Mouse (Mus musculus): ENCODE measurements around the gene Fam207a. TPM values are rescaled to one million over a fixed set of nuclear protein-coding genes. Genes with fewer than 3 reads are reported as not detected.

The Fam207a gene
- polyA plus RNA-seq, 1 experiment from 2014 or later, result 34.1 TPM

DNA sequence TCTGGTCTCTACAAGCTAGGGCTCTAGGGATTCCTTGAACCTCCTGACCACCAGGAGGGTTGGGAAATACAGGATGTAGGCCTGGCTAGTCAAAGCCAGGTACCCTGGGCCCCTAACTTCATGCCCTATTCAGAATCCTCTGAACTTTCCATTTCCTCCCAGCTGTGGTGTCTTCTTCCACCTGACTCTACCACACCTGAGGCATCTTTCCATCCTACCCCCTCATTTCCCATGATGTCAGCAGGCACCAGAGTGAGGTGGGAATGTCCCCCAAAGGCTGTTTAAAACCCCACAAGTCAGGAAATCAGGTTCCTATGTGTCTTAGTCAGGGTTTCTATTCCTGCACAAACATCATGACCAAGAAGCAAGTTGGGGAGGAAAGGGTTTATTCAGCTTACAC, 33.8 kb downstream of the Fam207a start:
- Histone ChIP-seq H3K27me3 (ENCODE audit: insufficient read depth, low read length) (no peaks in the 10 kb centered on the region), H3K4me1 (replicated peaks; ENCODE audit: insufficient read depth, low read length) (no peaks in the 10 kb centered on the region; the same call in 1 of the 2 replicates), H3K9me3 (replicated peaks; ENCODE audit: low read length) (no peaks in the 10 kb centered on the region), H3K27ac (no peak overlapping the region), H3K9ac (ENCODE audit: low read depth, low read length) (no peak overlapping the region), H3K36me3 (ENCODE audit: insufficient read depth, low read length) (peaks cover 4% of the 10 kb centered on the region; the same call in 1 of the 2 replicates), H3K4me3 (replicated peaks; ENCODE audit: low read depth, low read length) (no peak overlapping the region), H3K4me2 (ENCODE audit: low read length) (no peak overlapping the region)
- ATAC-seq (replicated peaks; ENCODE audit: low FRiP score, low read depth) (no peak), DNase-seq (ENCODE audit: low spot score) (no peak)
- no peak for TF ChIP-seq CTCF (IDR thresholded peaks at IDR 0.05; ENCODE audit: low read depth)

- Histone ChIP-seq H3K4me1 (replicated peaks; ENCODE audit: insufficient read depth, low read length) (no peaks in the 10 kb centered on the region; the same call in 1 of the 2 replicates), H3K4me3 (replicated peaks; ENCODE audit: low read depth, low read length) (no peak overlapping the region), H3K4me2 (ENCODE audit: low read length) (no peak overlapping the region), H3K36me3 (ENCODE audit: insufficient read depth, low read length) (no peaks in the 10 kb centered on the region), H3K27ac (no peak overlapping the region), H3K27me3 (ENCODE audit: insufficient read depth, low read length) (no peaks in the 10 kb centered on the region), H3K9me3 (replicated peaks; ENCODE audit: low read length) (no peaks in the 10 kb centered on the region), H3K9ac (ENCODE audit: low read depth, low read length) (no peak overlapping the region)
- no peak for ATAC-seq (replicated peaks; ENCODE audit: low FRiP score, low read depth)
- WGBS, result 78% methylated on average over 1 of the region's 1 CpGs
- no peak for DNase-seq (ENCODE audit: low spot score)
- TF ChIP-seq CTCF (IDR thresholded peaks at IDR 0.05; ENCODE audit: low read depth), result no peak
Measured at GRCm38 (mm10) chr10:77479972-77480371, 35.6 kb downstream of the Fam207a start.

DNA sequence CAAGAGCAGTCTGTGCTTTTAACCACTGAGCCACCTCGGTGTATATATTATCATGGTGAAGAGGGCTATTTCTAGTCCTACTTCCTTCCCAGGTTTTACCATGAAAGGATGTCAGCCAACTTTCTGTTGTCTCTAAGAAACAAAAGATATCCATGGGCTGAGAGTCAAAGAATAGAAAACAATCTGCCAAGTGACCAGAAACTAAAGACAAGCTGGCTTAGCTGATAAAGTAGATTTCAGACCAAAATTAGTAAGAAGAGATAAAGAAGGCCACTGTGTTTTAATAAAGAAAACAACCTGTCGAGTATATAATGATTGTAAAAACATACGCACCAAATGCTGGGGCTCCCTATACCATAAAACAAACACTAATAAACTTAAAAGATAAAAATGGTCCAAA, 38.7 kb downstream of the Fam207a start:
- Histone ChIP-seq H3K4me2 (ENCODE audit: low read length) (no peak overlapping the region), H3K9ac (ENCODE audit: low read depth, low read length) (no peak overlapping the region), H3K4me1 (replicated peaks; ENCODE audit: insufficient read depth, low read length) (no peaks in the 10 kb centered on the region), H3K27ac (no peak overlapping the region), H3K36me3 (ENCODE audit: insufficient read depth, low read length) (no peaks in the 10 kb centered on the region), H3K27me3 (ENCODE audit: insufficient read depth, low read length) (no peaks in the 10 kb centered on the region), H3K4me3 (replicated peaks; ENCODE audit: low read depth, low read length) (no peak overlapping the region), H3K9me3 (replicated peaks; ENCODE audit: low read length) (no peaks in the 10 kb centered on the region)
- ATAC-seq (replicated peaks; ENCODE audit: low FRiP score, low read depth), result no peak
- 75% methylated on average over 3 of the region's 3 CpGs for WGBS
- no peak for DNase-seq (ENCODE audit: low spot score)
- no peak for TF ChIP-seq CTCF (IDR thresholded peaks at IDR 0.05; ENCODE audit: low read depth)

DNA sequence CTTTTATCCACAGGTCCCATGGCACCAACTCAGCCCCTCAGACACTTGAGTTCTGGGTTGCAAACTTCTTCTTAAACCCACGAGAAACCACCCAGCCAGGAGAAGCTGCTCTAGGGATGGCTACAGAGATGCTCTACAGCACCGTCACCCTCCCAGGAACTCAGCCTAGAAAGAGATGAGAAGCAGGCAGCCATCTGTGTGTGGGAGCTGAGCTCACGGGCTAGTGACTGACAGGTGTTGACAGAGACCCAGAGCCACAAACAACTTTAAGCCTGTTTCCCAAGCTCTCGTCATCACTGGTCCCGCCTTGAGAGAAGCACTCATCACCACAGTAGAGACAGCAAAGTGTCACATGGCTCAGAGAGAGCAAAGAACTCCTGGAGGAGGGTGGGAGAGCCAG, 43.4 kb downstream of the Fam207a start:
- no peak overlapping the region for H3K9ac ChIP-seq (ENCODE audit: low read depth, low read length)
- ATAC-seq (replicated peaks; ENCODE audit: low FRiP score, low read depth) (no peak), DNase-seq (ENCODE audit: low spot score) (no peak)
- H3K4me3 ChIP-seq (replicated peaks; ENCODE audit: low read depth, low read length), result no peak overlapping the region
- no peak for TF ChIP-seq CTCF (IDR thresholded peaks at IDR 0.05; ENCODE audit: low read depth)
- H3K4me2 ChIP-seq (ENCODE audit: low read length), result no peak overlapping the region
- no peaks in the 10 kb centered on the region for H3K4me1 ChIP-seq (replicated peaks; ENCODE audit: insufficient read depth, low read length)
- H3K27me3 ChIP-seq (ENCODE audit: insufficient read depth, low read length), result no peaks in the 10 kb centered on the region
- WGBS, result 52% methylated on average over 5 of the region's 5 CpGs
- no peak overlapping the region for H3K27ac ChIP-seq
- H3K9me3 ChIP-seq (replicated peaks; ENCODE audit: low read length), result no peaks in the 10 kb centered on the region
- H3K36me3 ChIP-seq (ENCODE audit: insufficient read depth, low read length), result no peaks in the 10 kb centered on the region

DNA sequence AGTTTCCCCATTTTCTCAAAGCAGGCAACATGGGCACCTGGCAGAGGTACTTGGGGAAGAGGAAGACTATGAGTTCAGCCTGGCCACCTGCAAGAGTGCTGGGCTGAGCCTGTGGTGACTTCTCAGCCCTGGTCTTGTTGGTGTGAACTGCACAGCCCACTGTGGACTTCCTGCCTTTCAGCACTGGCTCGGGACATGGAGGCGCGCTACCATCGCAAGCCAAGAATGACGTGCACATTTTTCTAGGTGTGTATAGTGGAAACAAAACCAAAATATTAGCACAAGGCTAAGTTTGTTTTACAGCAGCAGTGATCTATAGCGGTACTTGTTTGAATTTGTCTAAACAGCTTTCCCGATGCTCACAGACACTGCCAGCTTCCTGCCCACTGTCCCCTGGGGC, 44.1 kb downstream of the Fam207a start:
- no peak for TF ChIP-seq CTCF (IDR thresholded peaks at IDR 0.05; ENCODE audit: low read depth)
- H3K36me3 ChIP-seq (ENCODE audit: insufficient read depth, low read length), result no peaks in the 10 kb centered on the region
- no peak for DNase-seq (ENCODE audit: low spot score)
- H3K4me3 ChIP-seq (replicated peaks; ENCODE audit: low read depth, low read length), result no peak overlapping the region
- no peak overlapping the region for H3K27ac ChIP-seq
- WGBS, result 68% methylated on average over 7 of the region's 7 CpGs
- no peak for ATAC-seq (replicated peaks; ENCODE audit: low FRiP score, low read depth)
- H3K9ac ChIP-seq (ENCODE audit: low read depth, low read length), result no peak overlapping the region
- no peak overlapping the region for H3K4me2 ChIP-seq (ENCODE audit: low read length)
- no peaks in the 10 kb centered on the region for H3K27me3 ChIP-seq (ENCODE audit: insufficient read depth, low read length)
- no peaks in the 10 kb centered on the region for H3K9me3 ChIP-seq (replicated peaks; ENCODE audit: low read length)
- no peaks in the 10 kb centered on the region for H3K4me1 ChIP-seq (replicated peaks; ENCODE audit: insufficient read depth, low read length)

GRCm38 (mm10) chr10:77470763-77471162, 44.8 kb downstream of the Fam207a start:
- Histone ChIP-seq H3K9me3 (replicated peaks; ENCODE audit: low read length) (no peaks in the 10 kb centered on the region), H3K36me3 (ENCODE audit: insufficient read depth, low read length) (no peaks in the 10 kb centered on the region), H3K27me3 (ENCODE audit: insufficient read depth, low read length) (no peaks in the 10 kb centered on the region), H3K4me1 (replicated peaks; ENCODE audit: insufficient read depth, low read length) (no peaks in the 10 kb centered on the region), H3K9ac (ENCODE audit: low read depth, low read length) (no peak overlapping the region), H3K27ac (no peak overlapping the region), H3K4me2 (ENCODE audit: low read length) (no peak overlapping the region), H3K4me3 (replicated peaks; ENCODE audit: low read depth, low read length) (no peak overlapping the region)
- no peak for TF ChIP-seq CTCF (IDR thresholded peaks at IDR 0.05; ENCODE audit: low read depth)
- WGBS, result 69% methylated on average over 3 of the region's 3 CpGs
- ATAC-seq (replicated peaks; ENCODE audit: low FRiP score, low read depth), result no peak
- no peak for DNase-seq (ENCODE audit: low spot score)

GRCm38 (mm10) chr10:77468675-77469074, 46.9 kb downstream of the Fam207a start:
- no peak overlapping the region for H3K9ac ChIP-seq (ENCODE audit: low read depth, low read length)
- H3K27me3 ChIP-seq (ENCODE audit: insufficient read depth, low read length), result no peaks in the 10 kb centered on the region
- no peaks in the 10 kb centered on the region for H3K36me3 ChIP-seq (ENCODE audit: insufficient read depth, low read length)
- no peaks in the 10 kb centered on the region for H3K9me3 ChIP-seq (replicated peaks; ENCODE audit: low read length)
- H3K4me1 ChIP-seq (replicated peaks; ENCODE audit: insufficient read depth, low read length), result no peaks in the 10 kb centered on the region
- H3K4me2 ChIP-seq (ENCODE audit: low read length), result no peak overlapping the region
- ATAC-seq (replicated peaks; ENCODE audit: low FRiP score, low read depth) (no peak), DNase-seq (ENCODE audit: low spot score) (no peak)
- no peak overlapping the region for H3K4me3 ChIP-seq (replicated peaks; ENCODE audit: low read depth, low read length)
- peak overlapping the region; percentile 68 for H3K27ac ChIP-seq
- no peak for TF ChIP-seq CTCF (IDR thresholded peaks at IDR 0.05; ENCODE audit: low read depth)
- WGBS, result 60% methylated on average over 4 of the region's 4 CpGs

Data from kidney, postnatal 0 days (tissue).